Mouse (Mus musculus) embryonic facial prominence, embryonic 12.5 days (tissue): ENCODE results near the gene E030025P04Rik. TPM values are rescaled to one million over a fixed set of nuclear protein-coding genes. Genes with fewer than 3 reads are reported as not detected.

Experiments used
- ATAC-seq: fragments of 200-750 bp; cut with Nextera tagmentation; 2 replicates; pipeline ENCODE4 v1.8.0; 2017; ENCODE audit not compliant: insufficient number of reproducible peaks, insufficient read depth, low FRiP score, low TSS enrichment
- H3K27ac ChIP-seq: fragments of 300-500 bp; sonication (generic); 2 replicates; pipeline ENCODE4 v1.5.1; 2016; ENCODE audit warnings: mild to moderate bottlenecking
- H3K27me3 ChIP-seq: fragments of 300-500 bp; sonication (generic); 2 replicates; pipeline ENCODE4 v1.6.1; 2016; ENCODE audit warnings: mild to moderate bottlenecking, moderate library complexity
- H3K36me3 ChIP-seq: fragments of 300-500 bp; sonication (generic); 2 replicates; pipeline ENCODE4 v1.6.1; 2016; ENCODE audit warnings: mild to moderate bottlenecking
- H3K4me1 ChIP-seq: fragments of 300-500 bp; sonication (generic); 2 replicates; pipeline ENCODE4 v1.6.1; 2016
- H3K4me2 ChIP-seq: fragments of 300-500 bp; sonication (generic); replicated peaks from 2 replicates; pipeline ENCODE4 v1.6.1; 2016; ENCODE audit warnings: mild to moderate bottlenecking, moderate library complexity
- H3K4me3 ChIP-seq: fragments of 300-500 bp; sonication (generic); 2 replicates; pipeline ENCODE4 v1.5.1; 2016; ENCODE audit warnings: mild to moderate bottlenecking
- H3K9ac ChIP-seq: fragments of 300-500 bp; sonication (generic); 2 replicates; pipeline ENCODE4 v1.6.1; 2016; ENCODE audit warnings: mild to moderate bottlenecking, moderate library complexity
- H3K9me3 ChIP-seq: fragments of 300-500 bp; sonication (generic); 2 replicates; pipeline ENCODE4 v1.6.1; 2016; ENCODE audit warnings: mild to moderate bottlenecking, moderate library complexity
- WGBS: fragments of 180-500 bp; shearing (Covaris S2); methylation state at CpG from one replicate; pipeline ENCODE4 v1.1.7; 2016; 5-methylcytosine and 5-hydroxymethylcytosine counted together
- polyA plus RNA-seq: library from polyadenylated mRNA; unstranded; fragments of >200 nt; fragmentation: Nextera tagmentation; extraction: Ambion mirVana; gene quantifications from 2 replicates; pipeline ENCODE4 v1.2.1, GENCODE M21; 2016

Gene E030025P04Rik
- polyA plus RNA-seq, 1 experiment from 2014 or later, result not detected

DNA sequence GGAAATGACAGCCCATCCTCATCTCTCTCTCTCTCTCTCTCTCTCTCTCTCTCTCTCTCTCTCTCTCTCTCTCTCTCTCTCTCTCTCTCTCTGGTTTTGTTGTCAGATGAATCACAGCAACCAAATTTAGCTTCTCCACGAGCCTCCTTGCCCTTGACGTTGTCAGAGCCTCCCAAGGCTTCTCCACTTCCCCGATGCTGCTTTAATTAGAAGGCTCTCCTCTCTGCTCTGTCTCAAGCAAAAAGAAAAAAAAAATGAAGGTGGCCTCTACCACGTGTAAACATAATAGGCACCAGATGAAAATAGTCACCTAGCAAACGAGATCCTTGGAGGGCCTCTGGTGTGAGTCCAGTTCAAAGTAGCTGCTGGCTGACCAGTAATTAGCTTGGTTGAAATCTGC, 52.3 kb downstream of the E030025P04Rik start:
- no peaks in the 10 kb centered on the region for H3K36me3 ChIP-seq
- WGBS, result 33% methylated on average over 5 of the region's 5 CpGs
- H3K27me3 ChIP-seq, result 0 out of 2 replicates have a peak, but pooled peaks cover under 1% of the 10 kb centered on the region
- H3K4me3 ChIP-seq, result no peak overlapping the region
- H3K4me1 ChIP-seq, result no peaks in the 10 kb centered on the region
- no peaks in the 10 kb centered on the region for H3K9me3 ChIP-seq
- no peak overlapping the region for H3K27ac ChIP-seq
- H3K4me2 ChIP-seq, result no peak overlapping the region
- H3K9ac ChIP-seq, result no peak overlapping the region
- ATAC-seq, result no peak

Other genes starting within 250 kb of the E030025P04Rik start
- 15.1 and 17.5 TPM in 2 replicates for gene Axin2, start 224.0 kb downstream of the E030025P04Rik start, polyA plus RNA-seq
- gene Rgs9, start 153.8 kb upstream of the E030025P04Rik start, polyA plus RNA-seq, result 1.9 TPM in 2 replicates
- gene Gna13, start 218.5 kb upstream of the E030025P04Rik start, polyA plus RNA-seq, result 20.7 and 22.4 TPM in 2 replicates